ENCODE assay signal across 17 mouse cellular contexts in the genomic region with DNA sequence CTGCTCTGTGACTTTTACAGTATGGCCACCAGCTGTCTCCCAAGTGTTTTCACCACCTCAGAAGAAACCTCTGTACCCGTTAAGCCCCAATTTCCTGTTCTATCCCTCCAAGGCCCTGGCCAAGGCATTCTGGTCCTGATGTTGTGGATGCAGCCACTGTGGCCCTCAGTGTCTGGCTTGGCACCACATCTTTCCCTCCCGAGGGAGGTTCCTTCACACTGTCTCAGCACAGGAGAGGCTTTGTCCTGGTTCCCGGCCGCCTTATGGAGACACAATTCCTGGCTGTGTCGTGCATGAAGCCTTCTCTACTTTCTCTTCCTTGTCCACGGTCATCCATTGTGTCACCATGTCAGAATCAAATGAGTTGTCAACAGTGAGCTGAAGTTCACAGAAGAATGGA. TPM values are rescaled to one million over a fixed set of nuclear protein-coding genes. Genes with fewer than 3 reads are reported as not detected.
DNase-seq lines count a peak whose midpoint lies in the region; ATAC-seq and TF ChIP-seq lines count a peak whose summit lies in the region.
"Had no signal": no experiment of that assay in that cellular context is flagged by ENCODE, and none has a peak within 500 bp of the region (broad histone marks: within the 10 kb centered on the region; RNA-seq: fewer than 3 reads in every experiment).

No protein-coding gene starts in this region.

- H3K27ac ChIP-seq in heart, embryonic 11.5 days (ENCODE audit: low read depth, low read length) = peak overlapping the region; percentile 89
- peak overlapping the region; percentile 12; the same call in 1 of the 2 replicates for H3K27ac ChIP-seq in lung, embryonic 15.5 days
- H3K27ac ChIP-seq in lung, postnatal 0 days (ENCODE audit: low read length) = no peak overlapping the region
- H3K27ac ChIP-seq in forebrain, embryonic 16.5 days (ENCODE audit: low read length) = peak overlapping the region; percentile 66
- H3K27ac ChIP-seq in limb, embryonic 15.5 days = peak overlapping the region; percentile 71

- 38% methylated on average over 6 of the region's 6 CpGs for WGBS in heart, embryonic 11.5 days (ENCODE audit: insufficient replicate concordance)
- WGBS in lung, embryonic 15.5 days = 63% methylated on average over 6 of the region's 6 CpGs
- WGBS in lung, postnatal 0 days = 55% methylated on average over 6 of the region's 6 CpGs
- WGBS in forebrain, embryonic 16.5 days = 35% methylated on average over 6 of the region's 6 CpGs
- WGBS in limb, embryonic 15.5 days = 47% methylated on average over 6 of the region's 6 CpGs

- H3K4me3 ChIP-seq in heart, embryonic 11.5 days (ENCODE audit: low read depth, low read length) = no peak overlapping the region
- H3K4me3 ChIP-seq in lung, embryonic 15.5 days = no peak overlapping the region
- no peak overlapping the region for H3K4me3 ChIP-seq in lung, postnatal 0 days (ENCODE audit: low read depth, low read length)
- H3K4me3 ChIP-seq in forebrain, embryonic 16.5 days (replicated peaks; ENCODE audit: low read length) = no peak overlapping the region
- no peak overlapping the region for H3K4me3 ChIP-seq in limb, embryonic 15.5 days

- no peak for ATAC-seq in heart, embryonic 11.5 days (replicated peaks; ENCODE audit: insufficient number of reproducible peaks, low FRiP score, low TSS enrichment)
- no peak for ATAC-seq in lung, embryonic 15.5 days (ENCODE audit: borderline replicate concordance, extremely low read depth, low FRiP score, low TSS enrichment)
- ATAC-seq in lung, postnatal 0 days = no peak
- ATAC-seq in forebrain, embryonic 16.5 days = no peak
- ATAC-seq in limb, embryonic 15.5 days (ENCODE audit: insufficient number of reproducible peaks, low FRiP score, low TSS enrichment, low read depth) = no peak

- no peaks in the 10 kb centered on the region for H3K9me3 ChIP-seq in heart, embryonic 11.5 days (replicated peaks; ENCODE audit: control insufficient read depth, low read length)
- H3K9me3 ChIP-seq in lung, embryonic 15.5 days = no peaks in the 10 kb centered on the region
- no peaks in the 10 kb centered on the region for H3K9me3 ChIP-seq in lung, postnatal 0 days (ENCODE audit: low read length)
- H3K9me3 ChIP-seq in forebrain, embryonic 16.5 days (ENCODE audit: control insufficient read depth, low read length) = no peaks in the 10 kb centered on the region
- H3K9me3 ChIP-seq in limb, embryonic 15.5 days = no peaks in the 10 kb centered on the region

- no peaks in the 10 kb centered on the region for H3K27me3 ChIP-seq in heart, embryonic 11.5 days (ENCODE audit: control insufficient read depth, insufficient read depth, low read length)
- peaks cover 4% of the 10 kb centered on the region; the same call in 1 of the 2 replicates for H3K27me3 ChIP-seq in lung, embryonic 15.5 days
- H3K27me3 ChIP-seq in lung, postnatal 0 days (replicated peaks; ENCODE audit: insufficient read depth, low read length) = no peaks in the 10 kb centered on the region
- no peaks in the 10 kb centered on the region for H3K27me3 ChIP-seq in forebrain, embryonic 16.5 days (replicated peaks; ENCODE audit: control insufficient read depth, insufficient read depth, low read length)
- H3K27me3 ChIP-seq in limb, embryonic 15.5 days = no peaks in the 10 kb centered on the region

- H3K4me1 ChIP-seq in heart, embryonic 11.5 days (ENCODE audit: control insufficient read depth, insufficient read depth, low read length) = peaks cover 31% of the 10 kb centered on the region
- H3K4me1 ChIP-seq in lung, embryonic 15.5 days = 0 out of 2 replicates have a peak, but pooled peaks cover 10% of the 10 kb centered on the region
- H3K4me1 ChIP-seq in lung, postnatal 0 days (ENCODE audit: insufficient read depth, low read depth, low read length) = no peaks in the 10 kb centered on the region
- H3K4me1 ChIP-seq in forebrain, embryonic 16.5 days (replicated peaks; ENCODE audit: control insufficient read depth, insufficient read depth, low read length) = peaks cover 21% of the 10 kb centered on the region
- peaks cover 25% of the 10 kb centered on the region for H3K4me1 ChIP-seq in limb, embryonic 15.5 days

- no peak for TF ChIP-seq CTCF in lung, postnatal 0 days (IDR thresholded peaks at IDR 0.05)

- no peak overlapping the region for H3K4me2 ChIP-seq in heart, embryonic 11.5 days
- H3K4me2 ChIP-seq in lung, embryonic 15.5 days = no peak overlapping the region; the same call in 1 of the 2 replicates
- no peak overlapping the region for H3K4me2 ChIP-seq in lung, postnatal 0 days (replicated peaks; ENCODE audit: low read depth, low read length)
- no peak overlapping the region for H3K4me2 ChIP-seq in forebrain, embryonic 16.5 days (ENCODE audit: low read length)
- no peak overlapping the region for H3K4me2 ChIP-seq in limb, embryonic 15.5 days

- TF ChIP-seq EP300 in lung, postnatal 0 days (IDR thresholded peaks at IDR 0.05) = no peak

- DNase-seq in heart, postnatal 4 days = no peak
- DNase-seq in lung, postnatal 0 days (ENCODE audit: low spot score) = no peak
- DNase-seq in adrenal gland, postnatal 4 days (ENCODE audit: low spot score in 2 of 2) = no peak
- DNase-seq: kidney, adult 11 months; right cerebral cortex, postnatal 14 days; thymus, postnatal 25 days had no signal

- no peak overlapping the region for H3K9ac ChIP-seq in heart, embryonic 11.5 days (ENCODE audit: low read depth, low read length)
- H3K9ac ChIP-seq in lung, embryonic 15.5 days = no peak overlapping the region
- H3K9ac ChIP-seq in lung, postnatal 0 days (replicated peaks; ENCODE audit: low read depth) = no peak overlapping the region
- no peak overlapping the region for H3K9ac ChIP-seq in forebrain, embryonic 16.5 days (replicated peaks; ENCODE audit: low read depth, low read length)
- H3K9ac ChIP-seq in limb, embryonic 15.5 days = no peak overlapping the region

- no peaks in the 10 kb centered on the region for H3K36me3 ChIP-seq in heart, embryonic 11.5 days (ENCODE audit: control insufficient read depth, insufficient read depth, low read length)
- no peaks in the 10 kb centered on the region for H3K36me3 ChIP-seq in lung, embryonic 15.5 days
- no peaks in the 10 kb centered on the region for H3K36me3 ChIP-seq in lung, postnatal 0 days (ENCODE audit: insufficient read depth, low read length)
- no peaks in the 10 kb centered on the region for H3K36me3 ChIP-seq in forebrain, embryonic 16.5 days (ENCODE audit: control insufficient read depth, insufficient read depth)
- no peaks in the 10 kb centered on the region for H3K36me3 ChIP-seq in limb, embryonic 15.5 days

RNA-seq across cellular contexts. Expression of gene Kifc5b, which starts 23.4 kb away (rescaled TPM):
- polyA plus RNA-seq in heart, embryonic 11.5 days (2014; fragmentation: Nextera tagmentation; extraction: Ambion mirVana) = 6.3 and 6.9 TPM in 2 replicates
- 10 to 100 TPM; 15.0 to 15.2 TPM for total RNA-seq in heart, postnatal 4 days (2021)
- polyA plus RNA-seq in lung, embryonic 15.5 days (2015; fragmentation: Nextera tagmentation; extraction: Ambion mirVana) = 8.0 and 9.8 TPM in 2 replicates
- 0.35 and 0.44 TPM in 2 replicates for polyA plus RNA-seq in lung, postnatal 0 days (2015; fragmentation: Nextera tagmentation; extraction: Ambion mirVana)
- 3.1 and 6.8 TPM in 2 replicates for polyA plus RNA-seq in forebrain, embryonic 16.5 days (2015; fragmentation: Nextera tagmentation; extraction: Ambion mirVana)
- polyA plus RNA-seq in limb, embryonic 15.5 days (2015; fragmentation: Nextera tagmentation; extraction: Ambion mirVana) = 4.7 and 5.8 TPM in 2 replicates
- total RNA-seq in adrenal gland, postnatal 4 days (2021) = 10 to 100 TPM; 11.8 to 12.2 TPM

RNA-seq across cellular contexts. Expression of gene Phf1, which starts 39.4 kb away (rescaled TPM):
- 5.7 and 5.9 TPM in 2 replicates for polyA plus RNA-seq in heart, embryonic 11.5 days (2014; fragmentation: Nextera tagmentation; extraction: Ambion mirVana)
- total RNA-seq in heart, postnatal 4 days (2021) = 1 to 10 TPM; 9.9 to 10.0 TPM
- 7.6 and 8.7 TPM in 2 replicates for polyA plus RNA-seq in lung, embryonic 15.5 days (2015; fragmentation: Nextera tagmentation; extraction: Ambion mirVana)
- polyA plus RNA-seq in lung, postnatal 0 days (2015; fragmentation: Nextera tagmentation; extraction: Ambion mirVana) = 15.2 and 16.2 TPM in 2 replicates
- polyA plus RNA-seq in forebrain, embryonic 16.5 days (2015; fragmentation: Nextera tagmentation; extraction: Ambion mirVana) = 16.2 and 19.7 TPM in 2 replicates
- 11.4 and 13.0 TPM in 2 replicates for polyA plus RNA-seq in limb, embryonic 15.5 days (2015; fragmentation: Nextera tagmentation; extraction: Ambion mirVana)
- 10 to 100 TPM; 32.0 to 33.4 TPM for total RNA-seq in adrenal gland, postnatal 4 days (2021)

RNA-seq across cellular contexts. Expression of gene Cuta, which starts 45.9 kb away (rescaled TPM):
- 134 and 145 TPM in 2 replicates for polyA plus RNA-seq in heart, embryonic 11.5 days (2014; fragmentation: Nextera tagmentation; extraction: Ambion mirVana)
- 100 to 1,000 TPM in 1 of 2 experiments, 10 to 100 TPM in 1; 97.2 to 106 TPM for total RNA-seq in heart, postnatal 4 days (2021)
- 182 and 184 TPM in 2 replicates for polyA plus RNA-seq in lung, embryonic 15.5 days (2015; fragmentation: Nextera tagmentation; extraction: Ambion mirVana)
- 179 and 180 TPM in 2 replicates for polyA plus RNA-seq in lung, postnatal 0 days (2015; fragmentation: Nextera tagmentation; extraction: Ambion mirVana)
- 137 and 138 TPM in 2 replicates for polyA plus RNA-seq in forebrain, embryonic 16.5 days (2015; fragmentation: Nextera tagmentation; extraction: Ambion mirVana)
- polyA plus RNA-seq in limb, embryonic 15.5 days (2015; fragmentation: Nextera tagmentation; extraction: Ambion mirVana) = 158 and 172 TPM in 2 replicates
- total RNA-seq in adrenal gland, postnatal 4 days (2021) = 100 to 1,000 TPM; 127 to 132 TPM

RNA-seq across cellular contexts. Expression of gene Syngap1, which starts 47.6 kb away (rescaled TPM):
- 2.9 and 3.7 TPM in 2 replicates for polyA plus RNA-seq in heart, embryonic 11.5 days (2014; fragmentation: Nextera tagmentation; extraction: Ambion mirVana)
- total RNA-seq in heart, postnatal 4 days (2021) = 10 to 100 TPM; 12.6 to 13.4 TPM
- 1.5 and 2.1 TPM in 2 replicates for polyA plus RNA-seq in lung, embryonic 15.5 days (2015; fragmentation: Nextera tagmentation; extraction: Ambion mirVana)
- 1.0 and 1.4 TPM in 2 replicates for polyA plus RNA-seq in lung, postnatal 0 days (2015; fragmentation: Nextera tagmentation; extraction: Ambion mirVana)
- polyA plus RNA-seq in forebrain, embryonic 16.5 days (2015; fragmentation: Nextera tagmentation; extraction: Ambion mirVana) = 5.4 and 5.8 TPM in 2 replicates
- polyA plus RNA-seq in limb, embryonic 15.5 days (2015; fragmentation: Nextera tagmentation; extraction: Ambion mirVana) = 1.6 and 1.9 TPM in 2 replicates
- total RNA-seq in adrenal gland, postnatal 4 days (2021) = 10 to 100 TPM; 29.7 to 37.1 TPM

RNA-seq across cellular contexts. Expression of gene Nkx2-5, which starts 48.7 kb away (rescaled TPM):
- polyA plus RNA-seq in heart, embryonic 11.5 days (2014; fragmentation: Nextera tagmentation; extraction: Ambion mirVana) = 157 and 159 TPM in 2 replicates
- total RNA-seq in heart, postnatal 4 days (2021) = 100 to 1,000 TPM; 123 to 128 TPM
- 2.4 and 4.6 TPM in 2 replicates for polyA plus RNA-seq in lung, embryonic 15.5 days (2015; fragmentation: Nextera tagmentation; extraction: Ambion mirVana)
- 0.38 and 1.2 TPM in 2 replicates for polyA plus RNA-seq in lung, postnatal 0 days (2015; fragmentation: Nextera tagmentation; extraction: Ambion mirVana)
- polyA plus RNA-seq in forebrain, embryonic 16.5 days (2015; fragmentation: Nextera tagmentation; extraction: Ambion mirVana) = not detected in 2 replicates
- polyA plus RNA-seq in limb, embryonic 15.5 days (2015; fragmentation: Nextera tagmentation; extraction: Ambion mirVana) = not detected in 2 replicates
- not detected for total RNA-seq in adrenal gland, postnatal 4 days (2021)
- total RNA-seq: gastrocnemius, adult 18-20 months; layer of hippocampus, postnatal 36 days; liver, adult 2 months; megakaryocyte, adult 5-6 weeks; neutrophil, adult 5-6 weeks had no signal
- polyA plus RNA-seq: cerebellum, adult 2 months; hindbrain, embryonic 11.5 days; liver, adult 2 months had no signal
